Mouse (Mus musculus): Measurements from ENCODE around the gene Wfdc9. TPM values are rescaled to one million over a fixed set of nuclear protein-coding genes. Genes with fewer than 3 reads are reported as not detected.
"Not testable (repeated sequence)": the region's sequence is repeated elsewhere in the genome, so short reads cannot be mapped to it uniquely, and the experiment has no call there.

Wfdc9 gene
- polyA plus RNA-seq, 1 experiment = not detected

- peak within 1 kb of the TSS; percentile 59 for H3K4me3 ChIP-seq (replicated peaks)
- peaks cover 6% of the 10 kb centered on the region for H3K27me3 ChIP-seq (replicated peaks)
- peaks cover 16% of the 10 kb centered on the region for H3K9me3 ChIP-seq
- no peaks in the 10 kb centered on the region for H3K36me3 ChIP-seq (replicated peaks; ENCODE audit: low read length)
- TF ChIP-seq GATA1 (IDR thresholded peaks at IDR 0.05; ENCODE audit: borderline replicate concordance, low read length) (no peak), FLI1 (IDR thresholded peaks at IDR 0.05; ENCODE audit: low read length) (no peak)
- H3K4me1 ChIP-seq = 0 out of 2 replicates have a peak, but pooled peaks cover 2% of the 10 kb centered on the region
Measured at GRCm38 (mm10) chr2:164638696-164639095, 17.7 kb downstream of the Wfdc9 start, which contains the start of gene Wfdc16. TSS of gene Wfdc16 (minus strand) at chr2:164638796.

GRCm38 (mm10) chr2:164635266-164635665 is 21.1 kb downstream of the Wfdc9 start:
- peaks cover 16% of the 10 kb centered on the region for H3K9me3 ChIP-seq
- H3K36me3 ChIP-seq (replicated peaks; ENCODE audit: low read length) = no peaks in the 10 kb centered on the region
- H3K4me3 ChIP-seq (replicated peaks) = no peak overlapping the region
- TF ChIP-seq GATA1 (IDR thresholded peaks at IDR 0.05; ENCODE audit: borderline replicate concordance, low read length) (no peak), FLI1 (IDR thresholded peaks at IDR 0.05; ENCODE audit: low read length) (no peak)
- peaks cover 4% of the 10 kb centered on the region for H3K27me3 ChIP-seq (replicated peaks)
- no peaks in the 10 kb centered on the region for H3K4me1 ChIP-seq

GRCm38 (mm10) chr2:164621775-164622174 is 34.6 kb downstream of the Wfdc9 start:
- no peaks in the 10 kb centered on the region for H3K36me3 ChIP-seq (replicated peaks; ENCODE audit: low read length)
- peaks cover 24% of the 10 kb centered on the region for H3K27me3 ChIP-seq (replicated peaks)
- H3K4me3 ChIP-seq (replicated peaks) = no peak overlapping the region
- TF ChIP-seq GATA1 (IDR thresholded peaks at IDR 0.05; ENCODE audit: borderline replicate concordance, low read length) (no peak), FLI1 (IDR thresholded peaks at IDR 0.05; ENCODE audit: low read length) (no peak)
- no peaks in the 10 kb centered on the region for H3K4me1 ChIP-seq
- H3K9me3 ChIP-seq = no peaks in the 10 kb centered on the region

DNA sequence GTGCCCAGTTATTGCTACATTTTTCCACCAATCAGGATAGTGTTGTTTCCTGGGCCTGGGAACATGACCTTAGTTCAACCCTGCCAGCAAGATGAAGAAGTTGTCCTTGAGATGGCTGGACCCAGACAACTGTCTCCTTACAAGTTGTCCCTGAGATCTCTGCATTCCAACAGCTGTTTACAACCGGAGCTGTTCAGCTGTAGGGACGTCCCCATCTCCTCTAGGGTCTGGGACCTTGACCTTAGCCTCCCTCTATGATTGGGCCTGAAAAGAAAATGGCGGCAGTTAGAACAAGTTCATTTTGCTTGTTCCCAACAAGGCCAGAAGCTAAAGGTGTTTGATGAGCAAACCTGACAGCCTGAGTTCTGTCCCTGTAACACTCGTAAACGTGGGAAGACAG is 37.3 kb downstream of the Wfdc9 start:
- Histone ChIP-seq H3K9me3 (no peaks in the 10 kb centered on the region), H3K4me1 (no peaks in the 10 kb centered on the region), H3K36me3 (replicated peaks; ENCODE audit: low read length) (no peaks in the 10 kb centered on the region), H3K27me3 (replicated peaks) (peaks cover 17% of the 10 kb centered on the region), H3K4me3 (replicated peaks) (no peak overlapping the region)
- no peak for TF ChIP-seq FLI1 (IDR thresholded peaks at IDR 0.05; ENCODE audit: low read length)
- TF ChIP-seq GATA1 (IDR thresholded peaks at IDR 0.05; ENCODE audit: borderline replicate concordance, low read length) = no peak

DNA sequence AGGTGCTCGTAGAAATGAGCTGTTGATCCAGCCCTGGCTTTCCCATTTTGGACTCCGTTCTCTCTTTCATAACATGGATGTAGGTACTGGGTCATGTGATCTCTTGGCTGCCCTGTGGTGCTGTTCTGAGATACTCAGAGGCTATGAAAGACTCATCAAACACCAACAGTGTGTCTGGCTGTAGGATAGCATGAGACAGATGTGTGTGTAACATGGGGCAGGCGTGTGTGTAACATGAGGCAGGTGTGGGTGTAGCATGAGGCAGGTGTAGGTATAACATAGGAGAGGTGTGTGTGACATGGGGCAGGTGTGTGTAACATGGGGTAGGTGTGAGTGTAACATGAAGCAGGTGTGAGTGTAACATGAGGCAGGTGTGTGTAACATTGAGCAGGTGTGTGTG is 41.0 kb downstream of the Wfdc9 start:
- Histone ChIP-seq H3K4me1 (no peaks in the 10 kb centered on the region), H3K4me3 (replicated peaks) (peak overlapping the region; percentile 30), H3K27me3 (replicated peaks) (peaks cover 6% of the 10 kb centered on the region), H3K36me3 (replicated peaks; ENCODE audit: low read length) (no peaks in the 10 kb centered on the region), H3K9me3 (no peaks in the 10 kb centered on the region)
- TF ChIP-seq FLI1 (IDR thresholded peaks at IDR 0.05; ENCODE audit: low read length) (no peak), GATA1 (IDR thresholded peaks at IDR 0.05; ENCODE audit: borderline replicate concordance, low read length) (no peak)

GRCm38 (mm10) chr2:164613471-164613870 is 42.9 kb downstream of the Wfdc9 start, which contains the start of the genes Wfdc6b and Wfdc8:
TSS of gene Wfdc6b (plus strand) at chr2:164613522.
TSS of gene Wfdc8 (minus strand) at chr2:164613626.
- H3K4me1 ChIP-seq; H3K4me3 ChIP-seq (replicated peaks); H3K36me3 ChIP-seq (replicated peaks; ENCODE audit: low read length); H3K9me3 ChIP-seq: not testable (repeated sequence)
- H3K27me3 ChIP-seq (replicated peaks) = peaks cover 14% of the 10 kb centered on the region

DNA sequence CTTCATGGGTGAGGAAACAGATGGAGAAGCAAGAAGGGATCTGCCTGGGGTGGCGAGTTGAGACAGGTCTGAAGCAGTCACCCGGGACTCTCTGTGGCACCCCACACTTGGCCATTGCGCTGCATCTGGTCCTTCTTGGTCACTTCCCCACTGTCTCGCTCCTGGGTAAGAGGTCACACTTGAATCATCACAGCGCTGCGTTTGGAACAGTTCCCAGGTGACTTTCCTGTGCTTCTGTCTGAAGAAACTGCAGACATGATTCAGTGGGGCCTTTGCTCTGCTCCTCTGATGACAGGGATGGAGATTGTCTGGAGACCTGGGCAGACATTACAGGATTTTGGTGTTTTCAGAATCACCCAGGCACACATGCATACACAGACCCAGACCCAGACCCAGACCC is 47.6 kb downstream of the Wfdc9 start:
- no peaks in the 10 kb centered on the region for H3K4me1 ChIP-seq
- H3K4me3 ChIP-seq (replicated peaks) = no peak overlapping the region
- H3K27me3 ChIP-seq (replicated peaks) = peaks cover 31% of the 10 kb centered on the region
- H3K9me3 ChIP-seq = peaks cover 2% of the 10 kb centered on the region
- TF ChIP-seq GATA1 (IDR thresholded peaks at IDR 0.05; ENCODE audit: borderline replicate concordance, low read length) = no peak
- TF ChIP-seq FLI1 (IDR thresholded peaks at IDR 0.05; ENCODE audit: low read length) = no peak
- no peaks in the 10 kb centered on the region for H3K36me3 ChIP-seq (replicated peaks; ENCODE audit: low read length)

DNA sequence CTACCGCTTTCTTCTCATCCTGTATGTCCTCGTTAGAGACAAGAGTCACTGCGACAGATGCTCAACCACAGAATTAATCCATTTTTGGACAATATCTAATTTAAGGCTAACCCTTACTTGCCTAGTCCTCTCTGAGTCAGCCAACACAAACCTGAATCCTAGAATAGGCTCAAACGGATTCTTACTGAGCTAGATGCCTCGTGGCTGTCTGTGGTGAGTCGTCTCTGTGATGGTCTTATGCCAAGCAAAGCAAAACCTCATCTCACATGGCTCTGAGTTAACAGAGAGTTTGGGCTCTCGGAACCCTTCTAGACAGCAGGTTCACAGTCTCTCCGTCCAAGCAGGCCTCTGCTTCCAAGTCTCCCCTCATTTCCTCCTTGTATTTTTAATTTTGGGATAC is 52.0 kb downstream of the Wfdc9 start:
- H3K4me1 ChIP-seq = no peaks in the 10 kb centered on the region
- no peak overlapping the region for H3K4me3 ChIP-seq (replicated peaks)
- H3K27me3 ChIP-seq (replicated peaks) = peaks cover 33% of the 10 kb centered on the region
- no peaks in the 10 kb centered on the region for H3K36me3 ChIP-seq (replicated peaks; ENCODE audit: low read length)
- H3K9me3 ChIP-seq = peaks cover 22% of the 10 kb centered on the region
- TF ChIP-seq FLI1 (IDR thresholded peaks at IDR 0.05; ENCODE audit: low read length) (no peak), GATA1 (IDR thresholded peaks at IDR 0.05; ENCODE audit: borderline replicate concordance, low read length) (no peak)

- Histone ChIP-seq H3K36me3 (replicated peaks; ENCODE audit: low read length) (no peaks in the 10 kb centered on the region), H3K27me3 (replicated peaks) (peaks cover 28% of the 10 kb centered on the region), H3K9me3 (peaks cover 22% of the 10 kb centered on the region), H3K4me1 (no peaks in the 10 kb centered on the region), H3K4me3 (replicated peaks) (no peak overlapping the region)
- TF ChIP-seq FLI1 (IDR thresholded peaks at IDR 0.05; ENCODE audit: low read length) = no peak
- TF ChIP-seq GATA1 (IDR thresholded peaks at IDR 0.05; ENCODE audit: borderline replicate concordance, low read length) = no peak
Measured at GRCm38 (mm10) chr2:164603482-164603881, 52.9 kb downstream of the Wfdc9 start.

GRCm38 (mm10) chr2:164600179-164600578 is 56.2 kb downstream of the Wfdc9 start:
- H3K9me3 ChIP-seq = peaks cover 22% of the 10 kb centered on the region
- TF ChIP-seq GATA1 (IDR thresholded peaks at IDR 0.05; ENCODE audit: borderline replicate concordance, low read length) = no peak
- no peaks in the 10 kb centered on the region for H3K4me1 ChIP-seq
- no peak overlapping the region for H3K4me3 ChIP-seq (replicated peaks)
- no peaks in the 10 kb centered on the region for H3K36me3 ChIP-seq (replicated peaks; ENCODE audit: low read length)
- peaks cover 21% of the 10 kb centered on the region for H3K27me3 ChIP-seq (replicated peaks)

Other genes with a start within 250 kb of the Wfdc9 start
- gene Sdc4, start 212.7 kb downstream of the Wfdc9 start, polyA plus RNA-seq (2012; ENCODE audit: insufficient read depth, low replicate concordance) = 0.78 and 6.1 TPM in 2 replicates
- 63.1 and 105 TPM in 2 replicates for gene Sys1, start 199.6 kb downstream of the Wfdc9 start, polyA plus RNA-seq (2012; ENCODE audit: insufficient read depth, low replicate concordance)
- 2.4 TPM in 1 of 2 replicates, not detected in the other for gene Gm20458, start 195.6 kb downstream of the Wfdc9 start, polyA plus RNA-seq (2012; ENCODE audit: insufficient read depth, low replicate concordance)
- not detected in 2 replicates for gene Trp53tg5, start 182.9 kb downstream of the Wfdc9 start, polyA plus RNA-seq (2012; ENCODE audit: insufficient read depth, low replicate concordance)
- 1.7 and 4.2 TPM in 2 replicates for gene Dbndd2, start 170.5 kb downstream of the Wfdc9 start, polyA plus RNA-seq (2012; ENCODE audit: insufficient read depth, low replicate concordance)
- gene Pigt, start 159.1 kb downstream of the Wfdc9 start, polyA plus RNA-seq (2012; ENCODE audit: insufficient read depth, low replicate concordance) = 103 and 177 TPM in 2 replicates
- 0.48 TPM in 1 of 2 replicates, not detected in the other for gene Wfdc2, start 94.2 kb downstream of the Wfdc9 start, polyA plus RNA-seq (2012; ENCODE audit: insufficient read depth, low replicate concordance)
- gene Spint3, start 83.1 kb downstream of the Wfdc9 start, polyA plus RNA-seq (2012; ENCODE audit: insufficient read depth, low replicate concordance) = not detected in 2 replicates
- not detected in 2 replicates for gene Wfdc6a, start 71.1 kb downstream of the Wfdc9 start, polyA plus RNA-seq (2012; ENCODE audit: insufficient read depth, low replicate concordance)
- gene Eppin, start 63.0 kb downstream of the Wfdc9 start, polyA plus RNA-seq (2012; ENCODE audit: insufficient read depth, low replicate concordance) = not detected in 2 replicates
- gene Wfdc6b, start 43.1 kb downstream of the Wfdc9 start, polyA plus RNA-seq (2012; ENCODE audit: insufficient read depth, low replicate concordance) = not detected in 2 replicates
- 0.68 TPM in 1 of 2 replicates, not detected in the other for gene Wfdc8, start 43.0 kb downstream of the Wfdc9 start, polyA plus RNA-seq (2012; ENCODE audit: insufficient read depth, low replicate concordance)
- not detected in 2 replicates for gene Wfdc16, start 17.8 kb downstream of the Wfdc9 start, polyA plus RNA-seq (2012; ENCODE audit: insufficient read depth, low replicate concordance)
- not detected in 2 replicates for gene Wfdc10, start 537 bp downstream of the Wfdc9 start, polyA plus RNA-seq (2012; ENCODE audit: insufficient read depth, low replicate concordance)
- not detected in 2 replicates for gene Wfdc11, start 17.5 kb upstream of the Wfdc9 start, polyA plus RNA-seq (2012; ENCODE audit: insufficient read depth, low replicate concordance)
- gene Wfdc13, start 28.5 kb upstream of the Wfdc9 start, polyA plus RNA-seq (2012; ENCODE audit: insufficient read depth, low replicate concordance) = not detected in 2 replicates
- gene Spint4, start 41.9 kb upstream of the Wfdc9 start, polyA plus RNA-seq (2012; ENCODE audit: insufficient read depth, low replicate concordance) = not detected in 2 replicates
- gene Spint5, start 58.7 kb upstream of the Wfdc9 start, polyA plus RNA-seq (2012; ENCODE audit: insufficient read depth, low replicate concordance) = not detected in 2 replicates
- gene Wfdc3, start 89.3 kb upstream of the Wfdc9 start, polyA plus RNA-seq (2012; ENCODE audit: insufficient read depth, low replicate concordance) = not detected in 2 replicates
- 41.6 and 49.2 TPM in 2 replicates for gene Dnttip1, start 89.4 kb upstream of the Wfdc9 start, polyA plus RNA-seq (2012; ENCODE audit: insufficient read depth, low replicate concordance)
- gene Ube2c, start 113.3 kb upstream of the Wfdc9 start, polyA plus RNA-seq (2012; ENCODE audit: insufficient read depth, low replicate concordance) = 43.1 and 121 TPM in 2 replicates
- not detected in 2 replicates for gene Tnnc2, start 123.4 kb upstream of the Wfdc9 start, polyA plus RNA-seq (2012; ENCODE audit: insufficient read depth, low replicate concordance)
- 7.7 and 9.9 TPM in 2 replicates for gene Snx21, start 129.2 kb upstream of the Wfdc9 start, polyA plus RNA-seq (2012; ENCODE audit: insufficient read depth, low replicate concordance)
- 63.1 and 87.6 TPM in 2 replicates for gene Acot8, start 148.3 kb upstream of the Wfdc9 start, polyA plus RNA-seq (2012; ENCODE audit: insufficient read depth, low replicate concordance)
- 0.40 TPM in 1 of 2 replicates, not detected in the other for gene Zswim3, start 148.5 kb upstream of the Wfdc9 start, polyA plus RNA-seq (2012; ENCODE audit: insufficient read depth, low replicate concordance)
- 13.3 and 15.6 TPM in 2 replicates for gene Zswim1, start 166.1 kb upstream of the Wfdc9 start, polyA plus RNA-seq (2012; ENCODE audit: insufficient read depth, low replicate concordance)
- not detected in 2 replicates for gene Spata25, start 172.0 kb upstream of the Wfdc9 start, polyA plus RNA-seq (2012; ENCODE audit: insufficient read depth, low replicate concordance)
- gene Ctsa, start 176.3 kb upstream of the Wfdc9 start, polyA plus RNA-seq (2012; ENCODE audit: insufficient read depth, low replicate concordance) = 135 and 694 TPM in 2 replicates
- 5.4 TPM in 1 of 2 replicates, not detected in the other for gene Neurl2, start 176.9 kb upstream of the Wfdc9 start, polyA plus RNA-seq (2012; ENCODE audit: insufficient read depth, low replicate concordance)
- 15.1 and 146 TPM in 2 replicates for gene Pltp, start 201.1 kb upstream of the Wfdc9 start, polyA plus RNA-seq (2012; ENCODE audit: insufficient read depth, low replicate concordance)
- gene Pcif1, start 222.7 kb upstream of the Wfdc9 start, polyA plus RNA-seq (2012; ENCODE audit: insufficient read depth, low replicate concordance) = 120 and 158 TPM in 2 replicates

All from megakaryocyte, embryonic 14.5 days (primary cell).